Mouse (Mus musculus) 3134 (cell line): ENCODE results near the gene Klf15.

ENCODE experiments used
- DNase-seq: peaks from one replicate; pipeline ENCODE4 v3.0.0-alpha.2; 2011; ENCODE audit warnings: low spot score; ENCODE audit not compliant: insufficient read length; ENCODE audit errors: extremely low read depth

Klf15 gene

GRCm38 (mm10) chr6:90462181-90462706 is at the start of gene Klf15:
Klf15 (plus strand) TSS chr6:90462576.
- DNase-seq: no peak

- DNase-seq: no peak
Observed at GRCm38 (mm10) chr6:90422565-90422964, 39.8 kb upstream of the Klf15 start.

GRCm38 (mm10) chr6:90425361-90425760 is 37.0 kb upstream of the Klf15 start:
- no peak for DNase-seq

- no peak for DNase-seq
Observed at GRCm38 (mm10) chr6:90426003-90426402, 36.4 kb upstream of the Klf15 start.

GRCm38 (mm10) chr6:90428380-90428974 is 33.9 kb upstream of the Klf15 start, which contains the start of gene Cfap100:
Cfap100 (minus strand) TSS chr6:90428797.
- no peak for DNase-seq

- DNase-seq: no peak
Observed at GRCm38 (mm10) chr6:90429911-90430310, 32.5 kb upstream of the Klf15 start.

GRCm38 (mm10) chr6:90431487-90431886 is 30.9 kb upstream of the Klf15 start:
- DNase-seq: no peak

- no peak for DNase-seq
Observed at GRCm38 (mm10) chr6:90434687-90435086, 27.7 kb upstream of the Klf15 start.

- no peak for DNase-seq
Observed at GRCm38 (mm10) chr6:90435195-90435618, 27.2 kb upstream of the Klf15 start.

- DNase-seq: no peak
Observed at GRCm38 (mm10) chr6:90436192-90436907, 26.0 kb upstream of the Klf15 start.

- DNase-seq: no peak
Observed at GRCm38 (mm10) chr6:90437041-90437440, 25.3 kb upstream of the Klf15 start.

GRCm38 (mm10) chr6:90446883-90447282 is 15.5 kb upstream of the Klf15 start:
- no peak for DNase-seq

- DNase-seq: no peak
Observed at GRCm38 (mm10) chr6:90450179-90450578, 12.2 kb upstream of the Klf15 start.

- no peak for DNase-seq
Observed at GRCm38 (mm10) chr6:90450697-90451096, 11.7 kb upstream of the Klf15 start.

- no peak for DNase-seq
Observed at GRCm38 (mm10) chr6:90451512-90451911, 10.9 kb upstream of the Klf15 start.

GRCm38 (mm10) chr6:90452603-90453002 is 9.8 kb upstream of the Klf15 start:
- DNase-seq: no peak

- no peak for DNase-seq
Observed at GRCm38 (mm10) chr6:90453751-90454150, 8.6 kb upstream of the Klf15 start.

GRCm38 (mm10) chr6:90457421-90457820 is 5.0 kb upstream of the Klf15 start:
- no peak for DNase-seq

GRCm38 (mm10) chr6:90461181-90461580 is 1.2 kb upstream of the Klf15 start:
- no peak for DNase-seq

GRCm38 (mm10) chr6:90461771-90462170 is 605 bp upstream of the Klf15 start:
- no peak for DNase-seq

GRCm38 (mm10) chr6:90462841-90463227 is 458 bp downstream of the Klf15 start:
- no peak for DNase-seq

- DNase-seq: no peak
Observed at GRCm38 (mm10) chr6:90463228-90463862, 969 bp downstream of the Klf15 start.
